Mouse (Mus musculus) frontal cortex, adult 2 months (tissue): ENCODE data around the gene Mapk12. TPM values are rescaled to one million over a fixed set of nuclear protein-coding genes. Genes with fewer than 3 reads are reported as not detected.
A peak's percentile ranks its signal among the peaks of the same experiment; 100 is the strongest.

Experiments
- DNase-seq, 2 experiments: peaks; one replicate each; pipeline ENCODE4 v3.0.0; 2022; ENCODE audit warnings: low spot score in 1 of 2; ENCODE audit errors: extremely low spot score in 1 of 2
- polyA plus RNA-seq: library from polyadenylated mRNA; depleted of rRNA; stranded (reverse); fragments of >200 nt; gene quantifications from 2 replicates; pipeline ENCODE4 v1.2.3, GENCODE M21; 2012; rRNA removed

Gene Mapk12
- polyA plus RNA-seq, 1 experiment: 22.9 TPM

DNA sequence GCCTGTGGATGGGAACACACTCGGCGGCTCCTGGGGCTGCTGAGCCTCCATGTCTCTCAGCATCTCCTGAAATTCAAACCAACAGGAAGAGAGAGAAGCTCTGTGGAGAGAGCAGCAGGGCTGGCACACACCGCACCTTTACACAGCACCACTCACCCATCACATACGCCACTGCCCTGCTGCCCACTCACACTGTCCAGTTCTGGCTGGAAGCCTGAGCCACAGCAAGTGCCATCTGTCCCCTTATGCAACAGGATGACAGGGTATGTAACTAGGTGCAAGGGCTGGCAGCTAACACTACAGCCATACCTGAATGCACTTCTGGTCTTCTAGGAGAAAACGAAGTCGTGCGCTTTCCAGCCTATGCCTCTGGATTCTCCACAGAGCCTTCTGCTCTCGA, 36.1 kb downstream of the Mapk12 start:
- DNase-seq: peak in 1 of 2 experiments; percentile 74

DNA sequence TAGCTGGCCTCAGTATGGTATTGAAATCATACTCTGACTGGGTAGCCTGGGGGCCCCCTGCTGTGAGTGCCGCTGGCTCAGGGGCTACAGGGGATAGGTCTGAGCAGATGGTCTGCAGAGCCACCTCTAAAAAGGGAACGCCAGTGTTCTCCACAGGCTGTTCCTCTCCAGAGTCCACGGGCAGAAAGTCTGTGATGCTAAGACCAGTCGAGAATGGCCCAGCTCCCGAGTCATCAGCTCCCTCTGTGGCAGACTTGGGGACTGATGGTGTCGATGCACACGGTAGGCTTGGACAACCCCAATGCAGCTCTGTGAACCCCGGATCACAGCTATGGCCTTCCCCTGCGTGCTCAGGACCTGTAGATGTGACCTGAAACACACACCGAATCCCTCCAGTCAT, 36.6 kb downstream of the Mapk12 start:
- DNase-seq: no peak

DNA sequence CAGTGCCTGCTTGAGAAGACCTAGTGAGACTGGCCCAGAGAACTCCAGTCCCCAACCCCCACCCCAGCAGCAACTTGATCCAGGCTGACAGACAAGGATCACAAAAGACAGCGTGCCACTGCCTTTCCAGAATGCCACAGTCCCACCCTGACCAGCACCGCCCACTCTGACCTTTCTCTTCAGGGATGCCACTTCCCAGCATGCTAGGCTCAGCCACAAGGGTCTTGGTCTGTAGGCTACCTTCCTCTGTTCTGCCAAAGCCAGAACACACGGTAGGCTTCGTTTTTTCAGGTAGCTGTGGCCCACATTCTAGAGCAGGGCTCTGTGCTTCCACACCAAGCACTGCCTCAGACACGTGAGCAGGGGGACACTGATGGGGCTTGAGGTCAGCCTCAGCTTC, 37.9 kb downstream of the Mapk12 start:
- no peak for DNase-seq

GRCm38 (mm10) chr15:89100823-89101222, 39.7 kb downstream of the Mapk12 start:
- no peak for DNase-seq

DNA sequence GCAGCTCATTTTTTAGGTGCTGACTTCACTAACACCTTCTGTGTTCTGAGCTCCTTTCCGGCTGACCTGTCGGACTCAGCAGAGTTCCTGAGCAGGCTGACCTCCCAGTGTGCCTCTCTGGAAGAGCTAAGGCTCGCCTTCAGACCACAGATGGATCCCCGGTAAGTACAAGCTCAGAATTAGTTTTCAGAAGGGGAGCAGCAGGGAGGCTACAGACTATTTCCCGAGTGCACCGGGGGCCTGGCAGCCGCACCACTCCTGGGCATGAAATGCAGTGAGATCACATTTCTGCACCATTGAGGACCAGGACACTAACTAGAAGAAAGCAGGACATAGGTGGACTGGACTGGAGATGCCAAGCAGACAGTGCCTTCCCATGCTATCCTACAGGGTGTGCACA, 41.9 kb downstream of the Mapk12 start:
- no peak for DNase-seq

DNA sequence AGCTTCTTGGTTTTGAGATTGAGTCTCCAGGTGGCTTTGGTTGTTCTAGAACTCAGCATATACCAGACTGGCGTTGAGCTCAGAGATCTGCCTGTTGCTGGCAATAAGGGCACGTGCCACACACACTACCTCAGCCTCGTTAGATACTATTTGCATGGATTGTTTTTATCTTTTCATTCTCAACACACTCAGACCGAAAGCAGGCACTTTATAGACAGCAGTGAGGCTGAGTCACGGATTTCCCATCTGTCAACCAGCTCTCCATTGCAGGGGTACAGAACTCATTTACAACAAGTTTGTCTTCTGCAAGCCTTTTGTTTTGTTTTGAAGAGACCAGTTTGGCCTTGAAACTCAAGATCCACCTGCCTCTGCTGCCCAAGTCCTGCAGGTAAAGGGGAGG, 43.1 kb downstream of the Mapk12 start:
- DNase-seq: no peak

DNA sequence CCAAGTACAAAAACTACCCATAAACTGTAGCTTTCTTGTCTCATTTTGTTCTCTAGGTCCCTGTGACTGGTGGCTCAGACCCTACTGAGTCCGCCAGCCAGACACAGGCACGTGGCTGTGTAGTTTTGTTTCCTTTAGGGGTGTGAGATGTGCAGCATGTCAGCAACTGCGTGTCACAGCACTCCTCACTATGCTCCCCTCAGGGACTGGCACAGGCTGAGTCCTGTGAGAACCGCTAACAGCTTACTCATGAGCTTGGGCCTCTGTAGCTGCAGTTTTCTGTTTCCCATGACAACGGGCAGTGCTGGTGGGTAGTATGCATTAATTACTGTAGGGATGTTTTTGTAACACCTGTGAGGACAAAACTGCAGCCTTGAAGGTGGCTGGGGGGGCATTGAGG, 48.3 kb downstream of the Mapk12 start:
- DNase-seq: no peak

DNA sequence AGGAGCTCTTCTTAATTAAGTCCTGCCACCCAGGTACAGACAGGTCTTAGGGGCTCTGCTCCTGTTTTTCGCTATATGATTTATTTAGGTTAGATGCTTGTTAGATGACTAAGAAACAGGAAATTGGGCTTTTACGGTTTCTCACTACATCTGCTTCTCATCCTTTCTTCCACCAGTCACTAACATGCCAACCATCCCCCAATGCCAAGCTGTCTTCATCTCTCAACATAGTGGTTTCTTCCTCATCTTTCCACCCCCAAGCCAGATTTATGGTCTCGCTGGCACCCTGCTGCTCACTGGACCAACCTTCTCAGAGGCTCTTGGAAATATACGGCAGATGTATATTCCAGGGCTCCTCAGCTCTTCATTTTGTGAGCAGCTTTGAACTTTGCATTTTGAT, 49.8 kb downstream of the Mapk12 start:
- DNase-seq: peak in 1 of 2 experiments; percentile 61

GRCm38 (mm10) chr15:89089248-89090051, 51.1 kb downstream of the Mapk12 start:
- no peak for DNase-seq

GRCm38 (mm10) chr15:89088607-89089247, 51.8 kb downstream of the Mapk12 start, which contains the start of gene Selenoo:
Selenoo (plus strand) TSS chr15:89089084.
- DNase-seq: peak; percentile 78 to 93

DNA sequence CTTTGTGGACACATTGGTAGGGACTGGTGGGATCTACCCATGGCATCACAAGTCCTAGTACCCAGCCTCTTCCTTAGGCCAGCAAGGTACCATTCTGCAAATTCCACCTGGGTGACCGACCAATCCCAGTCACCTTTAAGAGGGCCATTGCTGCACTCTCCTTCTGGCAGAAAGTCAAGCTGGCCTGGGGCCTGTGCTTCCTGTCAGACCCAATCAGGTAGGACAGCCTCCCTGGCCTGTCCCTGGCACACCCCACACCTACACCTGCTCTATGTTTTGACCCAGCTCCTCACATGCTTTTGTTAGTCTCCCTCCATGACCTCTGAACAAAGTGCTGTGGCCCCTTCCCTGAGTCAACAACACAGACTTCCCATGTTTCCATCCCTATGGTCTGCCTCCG, 55.7 kb downstream of the Mapk12 start:
- no peak for DNase-seq

- no peak for DNase-seq
Observed at GRCm38 (mm10) chr15:89083906-89084305, 56.6 kb downstream of the Mapk12 start.

Other genes with a start within 250 kb of the Mapk12 start
- 1.8 and 2.0 TPM in 2 replicates for gene Ttll8, start 186.3 kb downstream of the Mapk12 start, polyA plus RNA-seq
- gene Mlc1, start 161.7 kb downstream of the Mapk12 start, polyA plus RNA-seq: 149 and 180 TPM in 2 replicates
- not detected in 2 replicates for gene Mov10l1, start 157.8 kb downstream of the Mapk12 start, polyA plus RNA-seq
- 91.8 and 100 TPM in 2 replicates for gene Panx2, start 81.0 kb downstream of the Mapk12 start, polyA plus RNA-seq
- 24.3 and 25.8 TPM in 2 replicates for gene Trabd, start 65.6 kb downstream of the Mapk12 start, polyA plus RNA-seq
- gene Selenoo, start 51.6 kb downstream of the Mapk12 start, polyA plus RNA-seq: 33.1 and 38.3 TPM in 2 replicates
- gene Tubgcp6, start 17.6 kb downstream of the Mapk12 start, polyA plus RNA-seq: 37.4 and 39.8 TPM in 2 replicates
- gene Hdac10, start 12.0 kb downstream of the Mapk12 start, polyA plus RNA-seq: 24.9 and 28.9 TPM in 2 replicates
- gene Mapk11, start 8.9 kb upstream of the Mapk12 start, polyA plus RNA-seq: 53.3 and 61.1 TPM in 2 replicates
- 65.8 and 72.5 TPM in 2 replicates for gene Plxnb2, start 40.1 kb upstream of the Mapk12 start, polyA plus RNA-seq
- 143 and 146 TPM in 2 replicates for gene Dennd6b, start 55.8 kb upstream of the Mapk12 start, polyA plus RNA-seq
- 125 and 147 TPM in 2 replicates for gene Ppp6r2, start 70.8 kb upstream of the Mapk12 start, polyA plus RNA-seq
- gene Sbf1, start 174.6 kb upstream of the Mapk12 start, polyA plus RNA-seq: 212 and 221 TPM in 2 replicates
- not detected in 2 replicates for gene Adm2, start 182.0 kb upstream of the Mapk12 start, polyA plus RNA-seq
- not detected in 2 replicates for gene Miox, start 193.7 kb upstream of the Mapk12 start, polyA plus RNA-seq
- 14.7 and 15.8 TPM in 2 replicates for gene Lmf2, start 215.0 kb upstream of the Mapk12 start, polyA plus RNA-seq
- gene Ncaph2, start 215.0 kb upstream of the Mapk12 start, polyA plus RNA-seq: 101 and 112 TPM in 2 replicates
- gene Sco2, start 233.1 kb upstream of the Mapk12 start, polyA plus RNA-seq: 30.0 and 30.5 TPM in 2 replicates
- 3.3 TPM in 2 replicates for gene Tymp, start 236.3 kb upstream of the Mapk12 start, polyA plus RNA-seq
- 2.4 and 3.8 TPM in 2 replicates for gene Odf3b, start 238.6 kb upstream of the Mapk12 start, polyA plus RNA-seq
- gene Klhdc7b, start 244.2 kb upstream of the Mapk12 start, polyA plus RNA-seq: 0.16 and 0.25 TPM in 2 replicates